Mouse (Mus musculus) stomach, postnatal 0 days (tissue): Measurements from ENCODE around the gene Igf1.

ENCODE experiments used
- CTCF ChIP-seq: IDR thresholded peaks from 2 replicates; pipeline ENCODE4 v1.5.1; 2016; ENCODE audit warnings: antibody characterized with exemption, low read depth, mild to moderate bottlenecking, moderate library complexity
- EP300 ChIP-seq: optimal IDR thresholded peaks from 2 replicates; pipeline ENCODE3; 2016; ENCODE audit warnings: antibody characterized with exemption

DNA sequence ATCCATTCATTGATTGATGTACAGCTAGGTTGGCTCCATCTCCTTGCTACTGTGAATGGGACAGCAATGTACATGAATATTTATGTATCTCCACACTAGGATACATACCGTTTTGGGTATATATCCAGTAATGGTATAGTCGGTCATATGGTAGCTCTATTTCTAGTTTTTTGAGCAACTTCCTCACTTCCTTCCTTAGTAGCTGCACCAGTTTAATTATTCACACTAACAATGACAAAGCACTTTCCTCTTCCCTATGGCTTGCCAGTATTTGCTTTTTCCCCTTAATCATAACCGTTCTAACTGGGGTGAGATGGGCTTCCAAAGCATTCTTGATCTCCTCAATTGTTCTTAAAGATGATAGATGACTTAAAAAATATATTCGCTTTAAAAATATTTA, 15.6 kb upstream of the Igf1 start:
- no peak for TF ChIP-seq CTCF
- TF ChIP-seq EP300 = no peak
